Mouse (Mus musculus): ENCODE data around the gene Gm7534. TPM values are rescaled to one million over a fixed set of nuclear protein-coding genes. Genes with fewer than 3 reads are reported as not detected.
"Not testable (repeated sequence)": the region's sequence is repeated elsewhere in the genome, so short reads cannot be mapped to it uniquely, and the experiment has no call there.

Gm7534 gene
- polyA plus RNA-seq, 1 experiment from 2014 or later: not detected

DNA sequence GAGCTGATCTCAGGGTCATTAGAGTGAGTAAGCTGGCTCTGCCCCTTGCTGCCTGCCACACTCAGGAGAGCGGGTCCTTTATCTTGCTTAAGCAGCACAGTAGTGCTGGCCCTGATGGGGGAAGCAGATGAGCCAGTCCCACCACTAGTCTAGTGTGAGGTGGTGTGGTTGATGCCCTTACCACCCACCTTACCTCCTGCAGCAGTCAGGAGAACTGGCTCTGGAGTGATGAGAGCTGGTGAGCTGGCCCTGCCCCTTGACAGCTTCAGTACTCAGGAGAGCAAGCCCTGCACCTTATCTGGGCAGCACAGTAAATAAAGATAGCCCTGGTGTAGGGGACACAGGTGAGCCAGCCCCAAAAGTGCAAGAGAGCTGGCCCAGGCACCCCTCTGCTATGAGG, 21.7 kb downstream of the Gm7534 start:
- 93% methylated on average over 1 of the region's 1 CpGs for WGBS
- Histone ChIP-seq H3K27me3 (ENCODE audit: control insufficient read depth, insufficient read depth, low read length) (no peaks in the 10 kb centered on the region), H3K27ac (ENCODE audit: low read depth, low read length) (no peak overlapping the region), H3K9ac (ENCODE audit: low read depth, low read length) (no peak overlapping the region), H3K4me3 (ENCODE audit: low read depth, low read length) (no peak overlapping the region), H3K4me1 (replicated peaks; ENCODE audit: control insufficient read depth, insufficient read depth, low read length) (0 out of 2 replicates have a peak, but pooled peaks cover 2% of the 10 kb centered on the region), H3K4me2 (replicated peaks; ENCODE audit: low read depth, low read length) (no peak overlapping the region), H3K36me3 (ENCODE audit: control insufficient read depth, insufficient read depth, low read length) (no peaks in the 10 kb centered on the region), H3K9me3 (ENCODE audit: control insufficient read depth, low read length) (no peaks in the 10 kb centered on the region)
- ATAC-seq (ENCODE audit: low FRiP score) (no peak), DNase-seq (ENCODE audit: low spot score) (no peak)

DNA sequence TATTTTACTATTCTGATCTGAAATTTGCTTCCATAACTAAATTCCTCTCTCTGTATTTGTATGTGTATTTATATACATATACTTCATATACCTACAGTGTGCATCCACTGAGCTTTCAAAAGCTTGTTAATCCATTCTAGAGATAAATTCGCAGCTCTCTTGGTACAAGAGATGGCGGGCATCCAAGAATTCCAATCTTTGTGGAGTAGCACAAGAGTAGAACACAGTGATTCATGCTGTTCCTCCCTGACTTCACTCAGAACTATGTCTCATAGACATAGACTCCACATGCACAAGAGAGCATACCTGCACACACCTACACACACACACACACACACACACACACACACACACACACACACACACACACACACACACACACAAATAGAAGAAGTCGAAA, 30.4 kb downstream of the Gm7534 start:
- Histone ChIP-seq H3K4me3 (ENCODE audit: low read depth, low read length) (no peak overlapping the region), H3K27ac (ENCODE audit: low read depth, low read length) (no peak overlapping the region), H3K4me2 (replicated peaks; ENCODE audit: low read depth, low read length) (no peak overlapping the region), H3K9ac (ENCODE audit: low read depth, low read length) (no peak overlapping the region), H3K4me1 (replicated peaks; ENCODE audit: control insufficient read depth, insufficient read depth, low read length) (no peaks in the 10 kb centered on the region), H3K9me3 (ENCODE audit: control insufficient read depth, low read length) (no peaks in the 10 kb centered on the region), H3K36me3 (ENCODE audit: control insufficient read depth, insufficient read depth, low read length) (no peaks in the 10 kb centered on the region), H3K27me3 (ENCODE audit: control insufficient read depth, insufficient read depth, low read length) (no peaks in the 10 kb centered on the region)
- 88% methylated on average over 3 of the region's 3 CpGs for WGBS
- ATAC-seq (ENCODE audit: low FRiP score) (no peak), DNase-seq (ENCODE audit: low spot score) (no peak)

DNA sequence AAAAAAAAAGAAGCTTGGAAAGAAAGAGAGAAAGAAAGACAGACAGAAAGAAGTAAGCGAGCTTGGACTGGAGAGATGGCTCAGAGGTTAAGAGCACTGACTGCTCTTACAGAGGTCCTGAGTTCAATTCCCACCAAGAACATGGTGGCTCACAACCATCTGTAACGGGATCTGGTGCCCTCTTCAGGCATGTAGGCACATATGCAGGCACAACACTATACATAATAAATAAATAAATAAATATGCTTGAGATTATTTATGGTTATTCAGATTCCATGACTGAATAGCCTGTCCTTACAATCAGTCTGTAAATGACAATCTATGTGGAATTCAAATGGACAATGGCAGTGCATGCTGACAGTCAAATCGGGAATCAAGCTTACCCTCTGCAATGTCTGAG, 35.9 kb downstream of the Gm7534 start:
- WGBS: 90% methylated on average over 3 of the region's 3 CpGs
- Histone ChIP-seq H3K4me3 (ENCODE audit: low read depth, low read length) (no peak overlapping the region), H3K4me2 (replicated peaks; ENCODE audit: low read depth, low read length) (no peak overlapping the region), H3K9me3 (ENCODE audit: control insufficient read depth, low read length) (no peaks in the 10 kb centered on the region), H3K9ac (ENCODE audit: low read depth, low read length) (no peak overlapping the region), H3K27ac (ENCODE audit: low read depth, low read length) (no peak overlapping the region), H3K4me1 (replicated peaks; ENCODE audit: control insufficient read depth, insufficient read depth, low read length) (no peaks in the 10 kb centered on the region), H3K36me3 (ENCODE audit: control insufficient read depth, insufficient read depth, low read length) (peaks cover 3% of the 10 kb centered on the region; the same call in 1 of the 2 replicates), H3K27me3 (ENCODE audit: control insufficient read depth, insufficient read depth, low read length) (no peaks in the 10 kb centered on the region)
- DNase-seq (ENCODE audit: low spot score): no peak
- no peak for ATAC-seq (ENCODE audit: low FRiP score)

GRCm38 (mm10) chr4:134165548-134166465, 37.0 kb downstream of the Gm7534 start:
- Histone ChIP-seq H3K36me3 (ENCODE audit: control insufficient read depth, insufficient read depth, low read length) (peaks cover 3% of the 10 kb centered on the region; the same call in 1 of the 2 replicates), H3K4me1 (replicated peaks; ENCODE audit: control insufficient read depth, insufficient read depth, low read length) (no peaks in the 10 kb centered on the region), H3K9ac (ENCODE audit: low read depth, low read length) (no peak overlapping the region), H3K27ac (ENCODE audit: low read depth, low read length) (no peak overlapping the region), H3K9me3 (ENCODE audit: control insufficient read depth, low read length) (no peaks in the 10 kb centered on the region), H3K27me3 (ENCODE audit: control insufficient read depth, insufficient read depth, low read length) (no peaks in the 10 kb centered on the region), H3K4me3 (ENCODE audit: low read depth, low read length) (no peak overlapping the region), H3K4me2 (replicated peaks; ENCODE audit: low read depth, low read length) (no peak overlapping the region)
- ATAC-seq (ENCODE audit: low FRiP score): no peak
- WGBS: 92% methylated on average over 3 of the region's 3 CpGs
- no peak for DNase-seq (ENCODE audit: low spot score)

GRCm38 (mm10) chr4:134165024-134165423, 37.8 kb downstream of the Gm7534 start:
- Histone ChIP-seq H3K9ac (ENCODE audit: low read depth, low read length) (no peak overlapping the region), H3K4me1 (replicated peaks; ENCODE audit: control insufficient read depth, insufficient read depth, low read length) (no peaks in the 10 kb centered on the region), H3K36me3 (ENCODE audit: control insufficient read depth, insufficient read depth, low read length) (peaks cover 3% of the 10 kb centered on the region; the same call in 1 of the 2 replicates), H3K27me3 (ENCODE audit: control insufficient read depth, insufficient read depth, low read length) (no peaks in the 10 kb centered on the region), H3K4me3 (ENCODE audit: low read depth, low read length) (no peak overlapping the region), H3K27ac (ENCODE audit: low read depth, low read length) (no peak overlapping the region), H3K9me3 (ENCODE audit: control insufficient read depth, low read length) (no peaks in the 10 kb centered on the region), H3K4me2 (replicated peaks; ENCODE audit: low read depth, low read length) (no peak overlapping the region)
- ATAC-seq (ENCODE audit: low FRiP score) (no peak), DNase-seq (ENCODE audit: low spot score) (no peak)
- 85% methylated on average over 6 of the region's 6 CpGs for WGBS

DNA sequence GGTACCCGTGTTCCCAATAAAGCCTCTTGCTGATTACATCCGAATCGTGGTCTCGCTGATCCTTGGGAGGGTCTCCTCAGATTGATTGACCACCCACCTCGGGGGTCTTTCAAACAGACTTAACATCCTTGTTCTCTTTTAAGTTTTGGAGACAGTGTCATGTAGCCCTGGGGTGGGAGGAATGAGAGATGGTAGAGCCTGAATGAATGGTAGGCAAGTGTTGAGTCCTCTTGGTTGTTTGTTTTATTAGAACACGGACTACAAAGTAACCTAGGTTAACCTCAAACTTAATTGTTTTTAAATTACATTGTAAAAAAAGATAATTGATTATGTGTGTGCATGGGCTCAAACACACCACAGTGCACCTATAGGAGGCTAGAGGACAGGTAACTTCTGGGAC, 38.2 kb downstream of the Gm7534 start:
- Histone ChIP-seq H3K9ac (ENCODE audit: low read depth, low read length) (no peak overlapping the region), H3K4me2 (replicated peaks; ENCODE audit: low read depth, low read length) (no peak overlapping the region), H3K36me3 (ENCODE audit: control insufficient read depth, insufficient read depth, low read length) (peaks cover 3% of the 10 kb centered on the region; the same call in 1 of the 2 replicates), H3K4me1 (replicated peaks; ENCODE audit: control insufficient read depth, insufficient read depth, low read length) (no peaks in the 10 kb centered on the region), H3K9me3 (ENCODE audit: control insufficient read depth, low read length) (no peaks in the 10 kb centered on the region), H3K4me3 (ENCODE audit: low read depth, low read length) (no peak overlapping the region), H3K27ac (ENCODE audit: low read depth, low read length) (no peak overlapping the region), H3K27me3 (ENCODE audit: control insufficient read depth, insufficient read depth, low read length) (no peaks in the 10 kb centered on the region)
- ATAC-seq (ENCODE audit: low FRiP score): no peak
- no peak for DNase-seq (ENCODE audit: low spot score)
- WGBS: 91% methylated on average over 5 of the region's 6 CpGs

DNA sequence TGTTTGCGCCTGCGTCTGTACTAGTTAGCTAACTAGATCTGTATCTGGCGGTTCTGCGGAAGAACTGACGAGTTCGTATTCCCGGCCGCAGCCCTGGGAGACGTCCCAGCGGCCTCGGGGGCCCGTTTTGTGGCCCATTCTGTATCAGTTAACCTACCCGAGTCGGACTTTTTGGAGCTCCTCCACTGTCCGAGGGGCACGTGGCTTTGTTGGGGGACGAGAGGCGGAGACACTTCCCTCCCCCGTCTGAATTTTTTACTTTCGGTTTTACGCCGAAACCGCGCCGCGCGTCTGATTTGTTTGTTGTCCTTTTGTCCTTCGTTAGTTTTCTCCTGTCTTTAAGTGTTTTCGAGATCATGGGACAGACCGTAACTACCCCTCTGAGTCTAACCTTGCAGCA, 42.7 kb downstream of the Gm7534 start:
- Histone ChIP-seq H3K4me3 (ENCODE audit: low read depth, low read length) (peak overlapping the region; percentile 41), H3K4me2 (replicated peaks; ENCODE audit: low read depth, low read length) (peak overlapping the region; percentile 60)
- not testable (repeated sequence) for H3K9ac ChIP-seq (ENCODE audit: low read depth, low read length); H3K36me3 ChIP-seq (ENCODE audit: control insufficient read depth, insufficient read depth, low read length); H3K4me1 ChIP-seq (replicated peaks; ENCODE audit: control insufficient read depth, insufficient read depth, low read length); ATAC-seq (ENCODE audit: low FRiP score); H3K27me3 ChIP-seq (ENCODE audit: control insufficient read depth, insufficient read depth, low read length); H3K27ac ChIP-seq (ENCODE audit: low read depth, low read length); H3K9me3 ChIP-seq (ENCODE audit: control insufficient read depth, low read length)
- DNase-seq (ENCODE audit: low spot score): peak; percentile 58
- WGBS: 11% methylated on average over 28 of the region's 30 CpGs

- H3K4me3 ChIP-seq (ENCODE audit: low read depth, low read length): no peak overlapping the region
- 0 out of 2 replicates have a peak, but pooled peaks cover 6% of the 10 kb centered on the region for H3K36me3 ChIP-seq (ENCODE audit: control insufficient read depth, insufficient read depth, low read length)
- no peaks in the 10 kb centered on the region for H3K4me1 ChIP-seq (replicated peaks; ENCODE audit: control insufficient read depth, insufficient read depth, low read length)
- H3K4me2 ChIP-seq (replicated peaks; ENCODE audit: low read depth, low read length): no peak overlapping the region
- H3K27me3 ChIP-seq (ENCODE audit: control insufficient read depth, insufficient read depth, low read length): no peaks in the 10 kb centered on the region
- no peak for DNase-seq (ENCODE audit: low spot score)
- ATAC-seq (ENCODE audit: low FRiP score): no peak
- no peak overlapping the region for H3K9ac ChIP-seq (ENCODE audit: low read depth, low read length)
- whole genome bisulfite sequencing: 89% methylated on average over 6 of the region's 6 CpGs
- no peaks in the 10 kb centered on the region for H3K9me3 ChIP-seq (ENCODE audit: control insufficient read depth, low read length)
- no peak overlapping the region for H3K27ac ChIP-seq (ENCODE audit: low read depth, low read length)
These were observed 44.0 kb downstream of the Gm7534 start for GRCm38 (mm10) chr4:134158774-134159173.

DNA sequence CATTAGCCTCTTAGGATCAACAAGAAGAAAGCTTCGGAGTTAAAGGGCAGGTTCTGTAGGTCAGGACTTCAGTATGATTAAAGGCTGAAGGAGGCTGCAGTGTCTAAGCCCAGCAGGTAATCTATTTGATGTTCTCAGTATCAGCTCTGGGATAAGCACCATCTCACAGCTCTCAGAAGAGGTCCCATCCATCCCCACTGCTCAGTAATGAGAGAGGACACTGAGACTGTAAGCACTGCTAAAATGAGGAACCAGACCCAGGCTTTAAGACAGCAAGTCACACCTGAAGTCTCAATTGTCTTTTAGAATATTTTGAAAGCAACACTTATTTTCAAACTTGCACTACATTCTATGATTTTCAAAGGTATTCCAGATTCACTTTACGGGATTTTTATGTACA, 45.2 kb downstream of the Gm7534 start:
- no peak overlapping the region for H3K27ac ChIP-seq (ENCODE audit: low read depth, low read length)
- no peaks in the 10 kb centered on the region for H3K27me3 ChIP-seq (ENCODE audit: control insufficient read depth, insufficient read depth, low read length)
- no peak overlapping the region for H3K4me2 ChIP-seq (replicated peaks; ENCODE audit: low read depth, low read length)
- DNase-seq (ENCODE audit: low spot score): no peak
- ATAC-seq (ENCODE audit: low FRiP score): no peak
- H3K9ac ChIP-seq (ENCODE audit: low read depth, low read length): no peak overlapping the region
- no peaks in the 10 kb centered on the region for H3K4me1 ChIP-seq (replicated peaks; ENCODE audit: control insufficient read depth, insufficient read depth, low read length)
- H3K9me3 ChIP-seq (ENCODE audit: control insufficient read depth, low read length): no peaks in the 10 kb centered on the region
- no peak overlapping the region for H3K4me3 ChIP-seq (ENCODE audit: low read depth, low read length)
- WGBS: 91% methylated on average over 2 of the region's 2 CpGs
- peaks cover 6% of the 10 kb centered on the region; the same call in 1 of the 2 replicates for H3K36me3 ChIP-seq (ENCODE audit: control insufficient read depth, insufficient read depth, low read length)

All from hindbrain, embryonic 11.5 days (tissue).